Mouse (Mus musculus) intestine, embryonic 15.5 days (tissue): Measurements from ENCODE around the gene Dot1l. TPM values are rescaled to one million over a fixed set of nuclear protein-coding genes. Genes with fewer than 3 reads are reported as not detected.
"Not testable (repeated sequence)": the region's sequence is repeated elsewhere in the genome, so short reads cannot be mapped to it uniquely, and the experiment has no call there.

Experiments used
- ATAC-seq: fragments of 200-750 bp; cut with Nextera tagmentation; 2 replicates; pipeline ENCODE4 v1.8.0; 2017; ENCODE audit warnings: moderate TSS enrichment, moderate library complexity
- H3K27ac ChIP-seq: fragments of 300-500 bp; sonication (generic); 2 replicates; pipeline ENCODE4 v1.5.1; 2015; ENCODE audit warnings: mild to moderate bottlenecking, inconsistent platforms
- H3K27me3 ChIP-seq: fragments of 300-500 bp; sonication (generic); replicated peaks from 2 replicates; pipeline ENCODE4 v1.6.1; 2015; ENCODE audit warnings: inconsistent platforms
- H3K36me3 ChIP-seq: fragments of 300-500 bp; sonication (generic); 2 replicates; pipeline ENCODE4 v1.6.1; 2015; ENCODE audit warnings: inconsistent platforms
- H3K4me1 ChIP-seq: fragments of 300-500 bp; sonication (generic); replicated peaks from 2 replicates; pipeline ENCODE4 v1.6.1; 2015; ENCODE audit warnings: inconsistent platforms
- H3K4me2 ChIP-seq: fragments of 300-500 bp; sonication (generic); replicated peaks from 2 replicates; pipeline ENCODE4 v1.6.1; 2015; ENCODE audit warnings: mild to moderate bottlenecking, inconsistent platforms
- H3K4me3 ChIP-seq: fragments of 300-500 bp; sonication (generic); replicated peaks from 2 replicates; pipeline ENCODE4 v1.5.1; 2015; ENCODE audit warnings: inconsistent platforms
- H3K9ac ChIP-seq: fragments of 300-500 bp; sonication (generic); 2 replicates; pipeline ENCODE4 v1.6.1; 2015; ENCODE audit warnings: inconsistent platforms
- H3K9me3 ChIP-seq: fragments of 300-500 bp; sonication (generic); 2 replicates; pipeline ENCODE4 v1.6.1; 2016; ENCODE audit warnings: inconsistent platforms
- WGBS: fragments of 180-500 bp; shearing (Covaris S2); methylation state at CpG from one replicate; pipeline ENCODE4 v1.1.7; 2015; 5-methylcytosine and 5-hydroxymethylcytosine counted together
- polyA plus RNA-seq: library from polyadenylated mRNA; unstranded; fragments of >200 nt; fragmentation: Nextera tagmentation; extraction: Ambion mirVana; gene quantifications from 2 replicates; pipeline ENCODE4 v1.2.1, GENCODE M21; 2015

Gene Dot1l
- polyA plus RNA-seq, 1 experiment from 2014 or later = 12.0 TPM

DNA sequence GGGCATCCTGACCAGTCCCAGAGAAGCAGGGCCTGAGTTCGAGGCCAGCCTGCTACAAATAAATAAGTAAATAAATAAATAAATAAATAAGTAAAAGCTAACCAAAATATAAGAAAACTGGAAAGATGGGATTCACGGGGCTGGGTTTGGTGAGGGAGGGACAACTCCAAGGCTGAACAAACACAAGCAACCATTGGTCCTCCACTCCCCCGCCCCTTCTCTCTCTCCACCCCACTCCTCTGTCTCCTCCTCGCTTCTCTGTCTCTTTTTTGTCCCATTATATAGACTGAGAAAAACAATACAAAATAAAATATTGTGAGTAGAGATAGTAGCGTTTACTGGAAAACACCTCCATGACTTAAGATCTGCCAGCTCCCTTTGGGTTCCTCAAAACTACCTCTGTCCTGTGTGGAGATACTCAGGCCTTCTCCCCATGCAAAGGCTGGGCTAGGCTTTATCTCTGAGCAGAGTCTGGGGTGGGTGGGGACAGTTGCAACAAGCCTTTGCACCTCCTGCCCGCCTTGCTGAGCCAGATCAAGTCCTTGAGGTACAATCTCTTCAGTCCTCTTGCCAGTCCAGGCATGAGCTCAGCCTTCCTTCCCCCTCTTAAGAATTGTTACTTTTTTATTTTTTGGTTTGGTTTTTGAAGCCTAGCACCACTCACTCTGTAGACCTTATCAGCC is 63.7 kb downstream of the Dot1l start:
- 51% methylated on average over 6 of the region's 6 CpGs for WGBS
- Histone ChIP-seq H3K9ac (no peak overlapping the region), H3K27ac (no peak overlapping the region), H3K36me3 (no peaks in the 10 kb centered on the region), H3K9me3 (no peaks in the 10 kb centered on the region), H3K27me3 (no peaks in the 10 kb centered on the region), H3K4me2 (no peak overlapping the region), H3K4me1 (0 out of 2 replicates have a peak, but pooled peaks cover 3% of the 10 kb centered on the region), H3K4me3 (no peak overlapping the region)
- ATAC-seq = peak; percentile 77

DNA sequence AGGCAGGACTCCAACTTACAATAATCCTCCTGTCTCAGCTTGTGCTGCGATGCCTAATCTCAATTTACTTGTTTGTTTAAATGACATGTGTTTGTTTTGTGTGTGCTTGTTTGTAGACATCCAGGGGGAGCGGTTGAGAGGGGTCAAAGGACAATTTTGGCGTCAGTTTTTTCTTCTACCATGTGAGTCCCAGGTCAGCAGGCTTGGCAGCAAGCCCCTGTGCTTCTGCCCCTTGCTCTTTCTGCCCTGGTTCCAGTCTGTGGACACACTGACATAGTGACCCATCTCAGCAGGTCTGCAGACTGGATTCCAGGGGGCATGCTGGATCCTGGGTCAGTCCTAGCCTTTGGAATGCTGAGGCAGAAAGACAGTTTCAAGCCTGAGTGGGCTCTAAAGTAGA is 64.4 kb downstream of the Dot1l start:
- H3K27ac ChIP-seq = no peak overlapping the region
- WGBS = 36% methylated on average over 3 of the region's 3 CpGs

DNA sequence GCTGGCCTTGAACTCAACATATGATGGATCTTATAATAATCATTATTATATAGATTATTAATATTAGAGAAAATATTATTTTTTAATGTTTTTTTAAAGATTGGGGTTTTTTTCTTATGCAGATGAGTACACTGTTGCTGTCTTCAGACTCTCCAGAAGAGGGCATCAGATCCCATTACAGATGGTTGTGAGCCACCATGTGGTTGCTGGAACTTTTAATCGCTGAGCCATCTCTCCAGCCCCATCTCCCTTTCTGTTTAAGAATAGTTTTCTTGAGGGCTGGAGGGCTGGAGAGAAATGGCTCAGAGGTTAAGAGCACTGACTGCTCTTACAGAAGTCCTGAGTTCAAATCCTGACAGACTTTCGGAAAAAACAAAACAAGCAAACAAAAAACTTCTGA is 67.0 kb downstream of the Dot1l start:
- 41% methylated on average over 2 of the region's 2 CpGs for WGBS
- Histone ChIP-seq H3K9ac (no peak overlapping the region), H3K4me2 (no peak overlapping the region), H3K27me3 (no peaks in the 10 kb centered on the region), H3K27ac (no peak overlapping the region), H3K36me3 (no peaks in the 10 kb centered on the region), H3K4me3 (no peak overlapping the region), H3K9me3 (no peaks in the 10 kb centered on the region), H3K4me1 (0 out of 2 replicates have a peak, but pooled peaks cover 3% of the 10 kb centered on the region)
- no peak for ATAC-seq

More for the DNA sequence above, 64.4 kb downstream of the Dot1l start:
- no peak overlapping the region for H3K9ac ChIP-seq
- no peak for ATAC-seq
- H3K4me2 ChIP-seq = no peak overlapping the region
- no peaks in the 10 kb centered on the region for H3K27me3 ChIP-seq
- no peaks in the 10 kb centered on the region for H3K36me3 ChIP-seq
- no peaks in the 10 kb centered on the region for H3K9me3 ChIP-seq
- 0 out of 2 replicates have a peak, but pooled peaks cover 3% of the 10 kb centered on the region for H3K4me1 ChIP-seq
- H3K4me3 ChIP-seq = no peak overlapping the region

DNA sequence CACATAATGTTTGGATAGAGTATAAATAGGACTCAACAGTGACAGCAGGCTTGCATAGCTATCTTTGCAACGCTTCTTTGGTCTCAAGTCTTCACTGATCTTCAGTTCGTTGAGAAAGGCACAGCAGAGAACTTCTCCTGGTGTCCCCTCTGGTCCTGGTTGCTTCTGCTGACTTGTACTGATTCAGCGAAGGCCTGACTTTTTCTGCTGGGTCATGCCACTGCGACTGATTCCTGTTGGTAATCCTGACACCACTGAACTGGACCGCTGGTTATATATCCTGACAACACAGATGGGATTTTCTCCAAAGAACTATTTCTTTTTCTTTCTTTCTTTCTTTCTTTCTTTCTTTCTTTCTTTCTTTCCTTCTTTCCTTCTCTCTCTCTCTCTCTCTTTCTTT is 67.5 kb downstream of the Dot1l start:
- no peaks in the 10 kb centered on the region for H3K36me3 ChIP-seq
- H3K9me3 ChIP-seq = no peaks in the 10 kb centered on the region
- WGBS = 87% methylated on average over 5 of the region's 5 CpGs
- H3K27ac ChIP-seq = no peak overlapping the region
- ATAC-seq = no peak
- peaks cover 6% of the 10 kb centered on the region for H3K4me1 ChIP-seq
- no peak overlapping the region for H3K4me2 ChIP-seq
- no peak overlapping the region for H3K4me3 ChIP-seq
- no peak overlapping the region for H3K9ac ChIP-seq
- no peaks in the 10 kb centered on the region for H3K27me3 ChIP-seq

DNA sequence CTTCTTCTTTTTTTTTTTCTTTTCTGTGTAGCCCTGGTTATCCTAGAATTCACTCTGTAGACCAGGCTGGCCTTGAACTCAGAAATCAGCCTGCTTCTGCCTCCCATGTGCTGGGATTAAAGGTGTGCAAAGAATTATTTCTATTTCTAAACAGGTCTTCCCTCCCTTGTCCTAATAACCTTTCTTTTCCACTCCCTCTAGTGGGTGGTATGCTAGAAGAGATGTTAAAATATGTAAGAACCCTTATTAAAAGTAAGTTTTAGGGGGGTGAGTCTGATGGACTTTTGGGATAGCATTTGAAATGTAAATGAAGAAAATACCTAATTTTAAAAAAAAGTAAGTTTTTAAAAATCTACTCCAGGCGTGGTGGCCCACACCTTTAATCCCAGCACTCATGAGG is 68.3 kb downstream of the Dot1l start:
- H3K36me3 ChIP-seq = no peaks in the 10 kb centered on the region
- ATAC-seq = no peak
- no peak overlapping the region for H3K4me2 ChIP-seq
- H3K4me3 ChIP-seq = no peak overlapping the region
- no peak overlapping the region for H3K9ac ChIP-seq
- H3K27me3 ChIP-seq = no peaks in the 10 kb centered on the region
- H3K4me1 ChIP-seq = peaks cover 14% of the 10 kb centered on the region
- WGBS = 90% methylated on average over 1 of the region's 1 CpGs
- H3K27ac ChIP-seq = no peak overlapping the region
- no peaks in the 10 kb centered on the region for H3K9me3 ChIP-seq

DNA sequence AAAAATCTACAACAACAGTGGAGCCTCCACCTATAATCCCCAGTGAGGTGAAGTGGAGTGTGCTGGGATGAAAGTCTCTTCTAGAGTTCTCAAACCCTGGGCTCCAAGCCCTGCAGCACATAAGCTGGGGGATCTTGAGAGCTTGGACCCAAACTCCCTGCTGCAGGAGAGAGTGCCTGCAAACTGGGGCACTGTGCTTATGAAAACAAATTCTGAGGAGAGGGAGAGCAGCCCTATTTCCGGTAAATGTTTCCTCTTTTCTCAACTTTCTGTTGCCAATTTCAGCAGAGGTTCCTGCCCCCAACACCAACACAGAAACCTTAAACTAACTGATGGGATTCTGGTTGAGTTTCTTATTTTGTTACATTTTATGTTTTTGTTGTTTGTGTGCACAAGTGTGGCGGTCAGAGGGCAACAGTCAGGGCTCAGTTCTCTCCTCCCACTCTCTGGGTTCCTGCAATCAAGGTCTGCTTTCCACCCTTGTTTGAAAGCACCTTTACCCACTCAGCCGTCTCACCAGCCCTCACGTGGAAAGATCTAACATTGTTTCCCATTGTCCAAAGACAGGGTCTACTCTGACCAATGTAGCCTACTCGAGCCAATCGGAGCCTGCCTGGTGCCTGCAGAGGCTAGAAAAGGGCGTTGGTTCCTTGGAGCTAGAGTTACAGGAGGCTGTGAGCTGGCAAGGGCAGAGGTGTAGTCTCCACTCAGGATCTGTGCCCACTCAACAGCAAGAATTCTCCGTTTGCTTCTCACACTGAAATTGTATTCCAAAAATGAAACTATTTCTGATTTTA is 69.0 kb downstream of the Dot1l start:
- no peak for ATAC-seq
- 66% methylated on average over 8 of the region's 8 CpGs for WGBS
- no peaks in the 10 kb centered on the region for H3K36me3 ChIP-seq
- H3K4me3 ChIP-seq = no peak overlapping the region
- H3K9me3 ChIP-seq = no peaks in the 10 kb centered on the region
- no peak overlapping the region for H3K27ac ChIP-seq
- H3K9ac ChIP-seq = no peak overlapping the region
- no peak overlapping the region for H3K4me2 ChIP-seq
- H3K4me1 ChIP-seq = peaks cover 17% of the 10 kb centered on the region
- no peaks in the 10 kb centered on the region for H3K27me3 ChIP-seq

DNA sequence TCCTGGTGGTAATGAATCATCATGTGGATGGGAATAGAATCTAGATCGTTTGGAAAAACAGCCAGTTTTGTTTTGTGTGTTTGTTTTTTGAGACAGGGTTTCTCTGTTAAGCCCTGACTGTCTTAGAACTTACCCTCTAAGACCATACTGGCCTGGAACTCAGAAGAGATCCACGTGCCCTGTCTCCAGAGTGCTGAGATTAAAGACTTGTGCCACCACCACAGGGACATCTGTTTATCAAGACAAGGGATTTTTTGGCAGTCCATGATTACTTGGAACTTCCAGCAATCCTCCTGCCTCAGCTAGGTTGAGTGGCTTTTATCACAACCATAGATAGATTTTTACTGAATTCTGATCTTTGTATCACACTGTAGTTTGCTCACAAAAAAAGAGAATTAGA is 69.8 kb downstream of the Dot1l start:
- 70% methylated on average over 2 of the region's 2 CpGs for WGBS
- H3K4me3 ChIP-seq = no peak overlapping the region
- no peak overlapping the region for H3K4me2 ChIP-seq
- no peaks in the 10 kb centered on the region for H3K9me3 ChIP-seq
- peaks cover 22% of the 10 kb centered on the region for H3K4me1 ChIP-seq
- no peak overlapping the region for H3K27ac ChIP-seq
- peaks cover 8% of the 10 kb centered on the region for H3K36me3 ChIP-seq
- H3K9ac ChIP-seq = no peak overlapping the region
- H3K27me3 ChIP-seq = no peaks in the 10 kb centered on the region
- no peak for ATAC-seq

DNA sequence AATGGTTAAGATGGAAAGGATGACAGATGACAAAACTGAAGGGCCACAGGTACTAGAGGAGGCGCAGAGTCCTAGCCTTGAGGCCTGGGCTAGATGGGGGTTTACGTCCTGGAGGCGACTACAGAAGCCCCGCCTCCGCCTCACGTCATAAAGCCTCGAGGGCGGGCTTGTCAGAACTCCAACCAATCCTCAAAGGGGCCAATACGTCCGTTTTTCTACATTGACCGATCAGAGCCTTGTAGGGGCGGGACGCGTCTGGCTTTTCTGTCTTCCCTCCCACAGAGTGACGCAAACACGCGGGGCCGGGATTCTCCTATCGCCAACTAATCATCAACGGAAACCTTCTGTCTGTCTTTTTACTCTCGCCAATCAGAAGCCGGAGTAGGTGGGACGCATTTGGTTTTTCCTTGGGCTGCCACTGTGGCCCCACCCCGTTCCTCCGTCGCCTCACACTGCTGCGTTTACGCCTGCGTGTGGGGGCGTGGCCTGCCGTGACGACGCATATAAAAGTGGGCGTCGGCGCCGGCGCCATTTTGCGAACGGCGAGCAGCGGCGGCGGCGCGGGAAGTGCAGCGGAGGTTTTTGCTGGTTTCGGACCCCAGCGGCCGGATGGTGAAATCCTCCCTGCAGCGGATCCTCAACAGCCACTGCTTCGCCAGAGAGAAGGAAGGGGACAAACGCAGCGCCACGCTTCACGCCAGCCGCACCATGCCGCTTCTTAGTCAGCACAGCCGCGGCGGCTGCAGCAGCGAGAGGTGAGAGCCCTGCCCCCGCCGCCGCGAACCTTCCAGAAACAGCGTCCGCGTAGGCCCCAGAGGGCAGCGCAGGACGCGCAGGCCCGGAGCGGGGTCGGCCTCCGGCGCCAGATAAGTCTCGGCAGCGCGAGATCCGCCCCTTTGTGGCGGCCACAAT is 71.4 kb downstream of the Dot1l start, which contains the start of gene Oaz1:
Gene Oaz1 (plus strand): TSS at position 506 of the 912 bp plus-strand sequence.
- peak within 1 kb of the TSS; percentile 87 for H3K4me2 ChIP-seq
- H3K27ac ChIP-seq = peak within 1 kb of the TSS; percentile 81
- peaks cover 34% of the 10 kb centered on the region for H3K4me1 ChIP-seq
- ATAC-seq = peak; percentile 98
- peaks cover 10% of the 10 kb centered on the region for H3K36me3 ChIP-seq
- whole genome bisulfite sequencing = under 1% methylated on average over 80 of the region's 82 CpGs
- H3K9ac ChIP-seq = peak within 1 kb of the TSS; percentile 78
- H3K9me3 ChIP-seq = no peaks in the 10 kb centered on the region
- H3K27me3 ChIP-seq = no peaks in the 10 kb centered on the region
- H3K4me3 ChIP-seq = peak within 1 kb of the TSS; percentile 62

DNA sequence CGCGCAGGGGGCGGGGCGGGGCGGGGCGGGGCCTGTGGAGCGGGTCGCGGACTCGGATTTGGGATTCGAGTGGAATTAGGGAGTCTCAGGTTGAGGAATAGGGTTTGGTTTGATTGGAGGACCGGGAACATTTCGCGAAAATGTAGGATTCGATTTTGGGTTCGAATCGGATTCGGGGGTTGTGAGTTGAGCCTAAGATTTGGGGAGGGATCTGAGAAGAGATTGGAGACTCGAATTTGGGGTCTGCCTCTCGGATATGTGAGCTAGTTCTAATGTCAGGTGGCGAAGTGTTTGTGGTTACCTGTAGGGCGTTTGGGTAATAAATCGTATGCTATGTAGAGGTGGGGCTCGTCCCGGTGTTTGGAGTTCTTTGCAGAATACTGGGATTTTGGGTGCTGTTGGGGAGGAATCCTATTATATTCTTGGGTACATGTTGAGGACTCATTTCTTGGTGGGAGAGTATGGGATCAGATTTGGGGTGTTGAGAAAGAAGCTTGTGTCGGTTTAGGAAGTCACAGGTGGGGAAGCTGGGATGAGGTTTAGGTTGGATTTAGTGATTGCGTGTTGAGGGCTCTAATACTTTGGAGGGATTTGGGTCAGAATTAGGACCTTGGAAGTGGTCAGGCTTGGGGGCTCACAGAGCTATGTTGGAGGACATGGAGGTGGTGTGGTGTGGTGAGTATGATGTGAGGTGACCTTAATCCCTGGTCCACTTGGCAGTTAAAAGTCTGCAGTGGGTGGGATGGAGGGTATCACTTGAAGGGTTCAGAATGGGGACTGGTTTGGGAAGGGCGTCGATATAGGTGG is 72.3 kb downstream of the Dot1l start:
- peaks cover 35% of the 10 kb centered on the region for H3K4me1 ChIP-seq
- no peak for ATAC-seq
- H3K4me3 ChIP-seq = peak overlapping the region; percentile 62
- WGBS = 6% methylated on average over 29 of the region's 29 CpGs
- peak overlapping the region; percentile 78 for H3K9ac ChIP-seq
- H3K27ac ChIP-seq = peak overlapping the region; percentile 81
- H3K36me3 ChIP-seq = peaks cover 10% of the 10 kb centered on the region
- H3K4me2 ChIP-seq = peak overlapping the region; percentile 87
- no peaks in the 10 kb centered on the region for H3K27me3 ChIP-seq
- no peaks in the 10 kb centered on the region for H3K9me3 ChIP-seq

DNA sequence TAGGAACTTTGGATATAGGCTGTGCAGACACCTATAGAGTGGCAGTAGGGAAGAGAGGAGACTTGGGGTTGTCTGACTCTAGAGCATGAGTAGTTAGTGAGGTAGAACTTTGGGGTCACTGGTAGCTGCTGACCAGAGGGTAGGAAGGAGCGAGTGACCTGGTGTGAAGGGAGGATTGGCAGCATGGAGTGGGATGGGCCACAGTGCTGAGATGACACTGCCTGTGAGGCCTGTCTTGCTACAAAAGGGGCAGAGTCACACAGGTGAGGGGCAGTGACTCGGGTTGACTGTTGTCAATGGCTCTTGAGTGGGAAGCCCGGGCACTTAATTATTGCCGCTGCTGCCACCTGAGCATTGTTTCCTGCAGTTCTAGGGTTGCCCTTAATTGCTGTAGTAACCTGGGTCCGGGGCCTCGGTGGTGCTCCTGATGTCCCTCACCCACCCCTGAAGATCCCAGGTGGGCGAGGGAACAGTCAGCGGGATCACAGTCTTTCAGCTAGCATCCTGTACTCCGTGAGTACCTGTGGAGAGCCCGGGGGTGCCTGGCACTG is 72.9 kb downstream of the Dot1l start:
- WGBS = 68% methylated on average over 10 of the region's 10 CpGs

DNA sequence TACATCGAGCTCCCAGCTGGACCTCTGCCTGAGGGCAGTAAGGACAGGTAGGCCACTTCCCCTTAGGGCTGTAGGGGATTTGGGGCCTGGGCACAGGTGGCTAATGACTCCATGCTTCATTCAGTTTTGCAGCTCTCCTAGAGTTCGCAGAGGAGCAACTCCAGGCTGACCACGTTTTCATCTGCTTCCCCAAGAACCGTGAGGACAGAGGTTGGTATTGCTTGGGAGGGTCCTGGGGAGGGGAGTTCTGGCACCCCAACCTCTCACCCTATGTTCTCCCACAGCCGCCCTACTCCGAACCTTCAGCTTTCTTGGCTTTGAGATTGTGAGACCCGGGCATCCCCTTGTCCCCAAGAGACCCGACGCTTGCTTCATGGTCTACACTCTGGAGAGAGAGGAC is 73.6 kb downstream of the Dot1l start:
- 89% methylated on average over 9 of the region's 9 CpGs for WGBS
- H3K9ac ChIP-seq, H3K36me3 ChIP-seq, H3K27me3 ChIP-seq, H3K27ac ChIP-seq, ATAC-seq, H3K9me3 ChIP-seq, H3K4me3 ChIP-seq: not testable (repeated sequence)
- peaks cover 35% of the 10 kb centered on the region for H3K4me1 ChIP-seq
- peak overlapping the region; percentile 87; the same call in 1 of the 2 replicates for H3K4me2 ChIP-seq

More for the DNA sequence above, 72.9 kb downstream of the Dot1l start:
- Histone ChIP-seq H3K9me3 (no peaks in the 10 kb centered on the region), H3K9ac (peak overlapping the region; percentile 78), H3K36me3 (peaks cover 10% of the 10 kb centered on the region), H3K27ac (no peak overlapping the region), H3K4me3 (peak overlapping the region; percentile 62), H3K4me1 (peaks cover 35% of the 10 kb centered on the region), H3K4me2 (peak overlapping the region; percentile 87), H3K27me3 (no peaks in the 10 kb centered on the region)
- no peak for ATAC-seq
